Mouse (Mus musculus) adrenal gland, postnatal 14 days (tissue): ENCODE measurements at regions not wholly inside any gene's neighbourhood (a gene's known extent, or its start where the extent isn't known, plus 50 kb on each side); places are given as distances from the start of the nearest gene placed in this dataset.

Experiments
- DNase-seq: peaks from one replicate; pipeline ENCODE4 v3.0.0; 2021; ENCODE audit warnings: mixed read lengths

- DNase-seq, result no peak
Observed at GRCm38 (mm10) chr19:30289721-30290120, 57.0 kb downstream of the Mbl2 start.

- DNase-seq, result peak; percentile 17
Observed at GRCm38 (mm10) chr19:30295263-30295704, 62.5 kb downstream of the Mbl2 start.

- DNase-seq, result no peak
Observed at GRCm38 (mm10) chr19:30296024-30296423, 63.3 kb downstream of the Mbl2 start.

GRCm38 (mm10) chr19:30299536-30299935 is 66.8 kb downstream of the Mbl2 start:
- no peak for DNase-seq

GRCm38 (mm10) chr19:30302281-30302680 is 69.5 kb downstream of the Mbl2 start:
- no peak for DNase-seq

GRCm38 (mm10) chr19:30306379-30306778 is 73.6 kb downstream of the Mbl2 start:
- DNase-seq, result no peak

- no peak for DNase-seq
Observed at GRCm38 (mm10) chr19:30306919-30307318, 74.2 kb downstream of the Mbl2 start.

GRCm38 (mm10) chr19:30317314-30317713 is 84.6 kb downstream of the Mbl2 start:
- no peak for DNase-seq

- DNase-seq, result no peak
Observed at GRCm38 (mm10) chr19:30327693-30328092, 95.0 kb downstream of the Mbl2 start.

- DNase-seq, result no peak
Observed at GRCm38 (mm10) chr19:30328886-30329285, 96.1 kb downstream of the Mbl2 start.

- DNase-seq, result no peak
Observed at GRCm38 (mm10) chr19:30330792-30331191, 98.0 kb downstream of the Mbl2 start.

GRCm38 (mm10) chr19:30331850-30332249 is 99.1 kb downstream of the Mbl2 start:
- DNase-seq, result no peak

- no peak for DNase-seq
Observed at GRCm38 (mm10) chr19:30344401-30344800, 111.7 kb downstream of the Mbl2 start.

- DNase-seq, result no peak
Observed at GRCm38 (mm10) chr19:30348924-30349323, 116.2 kb downstream of the Mbl2 start.

- DNase-seq, result no peak
Observed at GRCm38 (mm10) chr19:30354981-30355380, 122.2 kb downstream of the Mbl2 start.

GRCm38 (mm10) chr19:30358961-30359360 is 126.2 kb downstream of the Mbl2 start:
- no peak for DNase-seq

GRCm38 (mm10) chr19:30371901-30372300 is 139.2 kb downstream of the Mbl2 start:
- DNase-seq, result no peak

- no peak for DNase-seq
Observed at GRCm38 (mm10) chr19:30379767-30380166, 147.0 kb downstream of the Mbl2 start.

- DNase-seq, result no peak
Observed at GRCm38 (mm10) chr19:30380515-30381206, 147.9 kb downstream of the Mbl2 start.

GRCm38 (mm10) chr19:30393791-30394190 is 155.7 kb downstream of the Dkk1 start:
- DNase-seq, result no peak

GRCm38 (mm10) chr19:30406943-30407342 is 142.5 kb downstream of the Dkk1 start:
- no peak for DNase-seq

- DNase-seq, result no peak
Observed at GRCm38 (mm10) chr19:30419556-30420280, 129.7 kb downstream of the Dkk1 start.

- DNase-seq, result no peak
Observed at GRCm38 (mm10) chr19:30425627-30426026, 123.8 kb downstream of the Dkk1 start.

- peak; percentile 16 for DNase-seq
Observed at GRCm38 (mm10) chr19:30427484-30427883, 122.0 kb downstream of the Dkk1 start.
